Mouse (Mus musculus) liver, embryonic 12.5 days (tissue): ENCODE measurements around the gene Adcy3. TPM values are rescaled to one million over a fixed set of nuclear protein-coding genes. Genes with fewer than 3 reads are reported as not detected.
A peak's percentile ranks its signal among the peaks of the same experiment; 100 is the strongest.

Experiments
- ATAC-seq: fragments of 200-750 bp; cut with Nextera tagmentation; 2 replicates; pipeline ENCODE4 v1.8.0; 2017; ENCODE audit warnings: moderate number of reproducible peaks, mild to moderate bottlenecking, moderate library complexity
- H3K27ac ChIP-seq: fragments of 300-500 bp; sonication (generic); 2 replicates; pipeline ENCODE4 v1.5.1; 2016; ENCODE audit warnings: mild to moderate bottlenecking
- H3K27me3 ChIP-seq: fragments of 300-500 bp; sonication (generic); replicated peaks from 2 replicates; pipeline ENCODE4 v1.6.1; 2016; ENCODE audit warnings: mild to moderate bottlenecking, moderate library complexity
- H3K36me3 ChIP-seq: fragments of 300-500 bp; sonication (generic); 2 replicates; pipeline ENCODE4 v1.6.1; 2016; ENCODE audit warnings: mild to moderate bottlenecking, moderate library complexity
- H3K4me1 ChIP-seq: fragments of 300-500 bp; sonication (generic); 2 replicates; pipeline ENCODE4 v1.6.1; 2016
- H3K4me2 ChIP-seq: fragments of 300-500 bp; sonication (generic); 2 replicates; pipeline ENCODE4 v1.6.1; 2016; ENCODE audit warnings: mild to moderate bottlenecking, moderate library complexity
- H3K4me3 ChIP-seq: fragments of 300-500 bp; sonication (generic); 2 replicates; pipeline ENCODE4 v1.5.1; 2016; ENCODE audit warnings: mild to moderate bottlenecking, moderate library complexity
- H3K9ac ChIP-seq: fragments of 300-500 bp; sonication (generic); 2 replicates; pipeline ENCODE4 v1.6.1; 2016; ENCODE audit warnings: mild to moderate bottlenecking, moderate library complexity
- H3K9me3 ChIP-seq: fragments of 300-500 bp; sonication (generic); replicated peaks from 2 replicates; pipeline ENCODE4 v1.6.1; 2016; ENCODE audit warnings: mild to moderate bottlenecking, moderate library complexity
- WGBS: fragments of 180-500 bp; shearing (Covaris S2); methylation state at CpG from one replicate; pipeline ENCODE4 v1.1.7; 2016; ENCODE audit not compliant: insufficient replicate concordance; 5-methylcytosine and 5-hydroxymethylcytosine counted together
- polyA plus RNA-seq: library from polyadenylated mRNA; unstranded; fragments of >200 nt; fragmentation: Nextera tagmentation; extraction: Ambion mirVana; gene quantifications from 2 replicates; pipeline ENCODE4 v1.2.1, GENCODE M21; 2016

Gene Adcy3
- polyA plus RNA-seq, result 2.0 and 2.1 TPM in 2 replicates

GRCm38 (mm10) chr12:4132941-4133846, at the start of gene Adcy3:
TSS of gene Adcy3 (plus strand) at chr12:4133103.
- ATAC-seq, result peak; percentile 40
- Histone ChIP-seq H3K9ac (peak within 1 kb of the TSS; percentile 44; the same call in 1 of the 2 replicates), H3K4me1 (peaks cover 10% of the 10 kb centered on the region; the same call in 1 of the 2 replicates), H3K9me3 (no peaks in the 10 kb centered on the region), H3K27me3 (peaks cover 41% of the 10 kb centered on the region), H3K36me3 (no peaks in the 10 kb centered on the region), H3K27ac (no peak within 1 kb of the TSS), H3K4me3 (peak within 1 kb of the TSS; percentile 55), H3K4me2 (peak within 1 kb of the TSS; percentile 80)
- 2% methylated on average over 83 of the region's 83 CpGs for WGBS

- peak overlapping the region; percentile 91 for H3K4me2 ChIP-seq
- no peaks in the 10 kb centered on the region for H3K9me3 ChIP-seq
- peaks cover 26% of the 10 kb centered on the region for H3K36me3 ChIP-seq
- WGBS, result 67% methylated on average over 8 of the region's 8 CpGs
- H3K27me3 ChIP-seq, result no peaks in the 10 kb centered on the region; the same call in 1 of the 2 replicates
- no peak overlapping the region for H3K27ac ChIP-seq
- no peak for ATAC-seq
- H3K4me3 ChIP-seq, result peak overlapping the region; percentile 68; the same call in 1 of the 2 replicates
- H3K9ac ChIP-seq, result 0 out of 2 replicates have a peak overlapping the region, but pooled peaks have one; percentile 73
- H3K4me1 ChIP-seq, result peaks cover 24% of the 10 kb centered on the region
These were observed 49.5 kb upstream of the Adcy3 start for GRCm38 (mm10) chr12:4083441-4083840.

- Histone ChIP-seq H3K36me3 (peaks cover 38% of the 10 kb centered on the region), H3K9me3 (no peaks in the 10 kb centered on the region), H3K27me3 (no peaks in the 10 kb centered on the region), H3K9ac (no peak overlapping the region), H3K27ac (no peak overlapping the region), H3K4me1 (no peaks in the 10 kb centered on the region), H3K4me3 (no peak overlapping the region), H3K4me2 (no peak overlapping the region)
- ATAC-seq, result no peak
- 76% methylated on average over 4 of the region's 4 CpGs for WGBS
These were observed 25.5 kb upstream of the Adcy3 start for GRCm38 (mm10) chr12:4107383-4107782.

- H3K4me2 ChIP-seq, result no peak overlapping the region
- H3K27ac ChIP-seq, result no peak overlapping the region
- no peak for ATAC-seq
- 71% methylated on average over 9 of the region's 9 CpGs for WGBS
- H3K4me1 ChIP-seq, result no peaks in the 10 kb centered on the region
- H3K27me3 ChIP-seq, result no peaks in the 10 kb centered on the region
- no peaks in the 10 kb centered on the region for H3K9me3 ChIP-seq
- no peak overlapping the region for H3K9ac ChIP-seq
- H3K36me3 ChIP-seq, result no peaks in the 10 kb centered on the region
- H3K4me3 ChIP-seq, result no peak overlapping the region
These were observed 16.8 kb upstream of the Adcy3 start for GRCm38 (mm10) chr12:4116132-4116531.

GRCm38 (mm10) chr12:4117136-4117535, 15.8 kb upstream of the Adcy3 start:
- H3K9ac ChIP-seq, result no peak overlapping the region
- H3K9me3 ChIP-seq, result no peaks in the 10 kb centered on the region
- 66% methylated on average over 3 of the region's 3 CpGs for WGBS
- H3K36me3 ChIP-seq, result no peaks in the 10 kb centered on the region
- ATAC-seq, result no peak
- no peak overlapping the region for H3K27ac ChIP-seq
- H3K4me2 ChIP-seq, result no peak overlapping the region
- H3K27me3 ChIP-seq, result no peaks in the 10 kb centered on the region
- no peaks in the 10 kb centered on the region for H3K4me1 ChIP-seq
- H3K4me3 ChIP-seq, result no peak overlapping the region

- no peak for ATAC-seq
- Histone ChIP-seq H3K4me2 (no peak overlapping the region), H3K27me3 (no peaks in the 10 kb centered on the region), H3K27ac (no peak overlapping the region), H3K9ac (no peak overlapping the region), H3K4me1 (no peaks in the 10 kb centered on the region), H3K4me3 (no peak overlapping the region), H3K36me3 (no peaks in the 10 kb centered on the region), H3K9me3 (no peaks in the 10 kb centered on the region)
- 58% methylated on average over 4 of the region's 4 CpGs for WGBS
These were observed 15.3 kb upstream of the Adcy3 start for GRCm38 (mm10) chr12:4117579-4117978.

- H3K4me3 ChIP-seq, result no peak overlapping the region
- no peak overlapping the region for H3K9ac ChIP-seq
- H3K4me2 ChIP-seq, result no peak overlapping the region
- peaks cover 7% of the 10 kb centered on the region for H3K27me3 ChIP-seq
- no peaks in the 10 kb centered on the region for H3K4me1 ChIP-seq
- H3K9me3 ChIP-seq, result no peaks in the 10 kb centered on the region
- 71% methylated on average over 7 of the region's 7 CpGs for WGBS
- no peaks in the 10 kb centered on the region for H3K36me3 ChIP-seq
- H3K27ac ChIP-seq, result no peak overlapping the region
- no peak for ATAC-seq
These were observed 5.6 kb upstream of the Adcy3 start for GRCm38 (mm10) chr12:4127346-4127745.

- Histone ChIP-seq H3K27me3 (peaks cover 41% of the 10 kb centered on the region), H3K27ac (no peak overlapping the region), H3K4me1 (peaks cover 10% of the 10 kb centered on the region; the same call in 1 of the 2 replicates), H3K36me3 (no peaks in the 10 kb centered on the region), H3K9ac (peak overlapping the region; percentile 44; the same call in 1 of the 2 replicates), H3K4me3 (peak overlapping the region; percentile 55), H3K9me3 (no peaks in the 10 kb centered on the region), H3K4me2 (peak overlapping the region; percentile 80)
- 31% methylated on average over 11 of the region's 11 CpGs for WGBS
- ATAC-seq, result no peak
These were observed 927 bp downstream of the Adcy3 start for GRCm38 (mm10) chr12:4133847-4134212.

GRCm38 (mm10) chr12:4143179-4143578, 10.3 kb downstream of the Adcy3 start:
- Histone ChIP-seq H3K9ac (no peak overlapping the region), H3K27ac (no peak overlapping the region), H3K4me1 (no peaks in the 10 kb centered on the region), H3K4me2 (no peak overlapping the region), H3K4me3 (no peak overlapping the region), H3K9me3 (no peaks in the 10 kb centered on the region), H3K27me3 (no peaks in the 10 kb centered on the region), H3K36me3 (no peaks in the 10 kb centered on the region)
- ATAC-seq, result no peak
- WGBS, result 66% methylated on average over 5 of the region's 5 CpGs

GRCm38 (mm10) chr12:4150936-4151335, 18.0 kb downstream of the Adcy3 start:
- 74% methylated on average over 2 of the region's 2 CpGs for WGBS
- Histone ChIP-seq H3K4me2 (no peak overlapping the region), H3K36me3 (no peaks in the 10 kb centered on the region), H3K27ac (no peak overlapping the region), H3K9me3 (no peaks in the 10 kb centered on the region), H3K9ac (no peak overlapping the region), H3K4me1 (no peaks in the 10 kb centered on the region), H3K4me3 (no peak overlapping the region), H3K27me3 (no peaks in the 10 kb centered on the region)
- ATAC-seq, result no peak

GRCm38 (mm10) chr12:4151969-4152368, 19.1 kb downstream of the Adcy3 start:
- H3K9ac ChIP-seq, result no peak overlapping the region
- 72% methylated on average over 3 of the region's 3 CpGs for WGBS

GRCm38 (mm10) chr12:4157466-4157865, 24.6 kb downstream of the Adcy3 start:
- Histone ChIP-seq H3K27ac (no peak overlapping the region), H3K36me3 (no peaks in the 10 kb centered on the region), H3K4me1 (no peaks in the 10 kb centered on the region), H3K4me3 (no peak overlapping the region), H3K4me2 (no peak overlapping the region), H3K27me3 (no peaks in the 10 kb centered on the region), H3K9me3 (no peaks in the 10 kb centered on the region), H3K9ac (no peak overlapping the region)
- WGBS, result 52% methylated on average over 2 of the region's 2 CpGs
- no peak for ATAC-seq

More at GRCm38 (mm10) chr12:4151969-4152368, 19.1 kb downstream of the Adcy3 start:
- Histone ChIP-seq H3K36me3 (no peaks in the 10 kb centered on the region), H3K4me1 (no peaks in the 10 kb centered on the region), H3K27ac (no peak overlapping the region), H3K27me3 (no peaks in the 10 kb centered on the region), H3K4me2 (no peak overlapping the region), H3K9me3 (no peaks in the 10 kb centered on the region), H3K4me3 (no peak overlapping the region)
- no peak for ATAC-seq
